Mouse (Mus musculus) frontal cortex, postnatal 10 days (tissue): ENCODE measurements at regions not wholly inside any gene's neighbourhood (a gene's known extent, or its start where the extent isn't known, plus 50 kb on each side); places are given as distances from the start of the nearest gene placed in this dataset.

Experiments
- DNase-seq, 2 experiments: peaks; one replicate each; pipeline ENCODE4 v3.0.0; 2022; ENCODE audit warnings: low spot score in 2 of 2, mixed read lengths in 1 of 2

- no peak for DNase-seq
Measured at GRCm38 (mm10) chr12:68242683-68243082, 916.3 kb downstream of the Rps29 start.

DNA sequence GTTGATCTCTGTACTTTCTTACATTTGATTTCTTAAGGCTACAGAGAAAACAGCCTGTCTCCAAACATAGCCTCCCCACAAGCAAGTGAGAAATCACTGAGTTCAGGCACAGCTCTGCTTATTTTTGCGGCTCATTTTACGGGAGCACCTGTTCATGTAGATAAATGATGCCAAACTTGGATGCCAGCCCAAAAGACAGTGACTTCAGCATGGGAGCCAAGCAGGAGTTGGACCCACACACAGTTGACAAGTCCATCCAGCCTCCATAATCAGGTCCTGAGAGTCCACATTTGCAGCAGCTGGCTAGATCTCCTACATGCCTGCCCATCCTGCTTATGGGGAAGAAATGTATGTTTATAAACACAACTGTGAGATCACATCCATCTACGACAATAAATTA is 927.2 kb downstream of the Rps29 start:
- no peak for DNase-seq

GRCm38 (mm10) chr12:68217091-68217490 is 941.9 kb downstream of the Rps29 start:
- DNase-seq, result no peak

DNA sequence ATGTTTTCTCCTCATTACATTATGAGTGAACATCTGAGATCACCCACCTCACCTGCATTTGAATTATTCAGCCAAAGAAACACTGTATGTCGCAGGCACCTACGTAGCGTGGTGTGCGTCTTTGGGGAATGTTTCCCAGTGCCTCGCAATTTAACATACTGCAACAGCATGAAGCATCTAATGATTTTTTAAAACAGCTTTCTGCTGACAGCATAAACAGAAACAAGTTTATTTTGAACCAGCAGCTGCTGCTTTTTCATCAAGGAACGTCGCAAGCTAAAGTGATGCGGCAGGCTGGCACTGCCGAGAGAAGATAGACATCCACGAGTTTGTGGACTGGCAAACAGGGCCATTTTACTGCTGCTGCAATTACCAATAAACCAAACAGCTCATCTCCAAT is 950.7 kb downstream of the Rps29 start:
- DNase-seq, result peak; percentile 5 to 9

- DNase-seq, result no peak
Measured at GRCm38 (mm10) chr12:68183858-68184257, 961.5 kb upstream of the Mdga2 start.

DNA sequence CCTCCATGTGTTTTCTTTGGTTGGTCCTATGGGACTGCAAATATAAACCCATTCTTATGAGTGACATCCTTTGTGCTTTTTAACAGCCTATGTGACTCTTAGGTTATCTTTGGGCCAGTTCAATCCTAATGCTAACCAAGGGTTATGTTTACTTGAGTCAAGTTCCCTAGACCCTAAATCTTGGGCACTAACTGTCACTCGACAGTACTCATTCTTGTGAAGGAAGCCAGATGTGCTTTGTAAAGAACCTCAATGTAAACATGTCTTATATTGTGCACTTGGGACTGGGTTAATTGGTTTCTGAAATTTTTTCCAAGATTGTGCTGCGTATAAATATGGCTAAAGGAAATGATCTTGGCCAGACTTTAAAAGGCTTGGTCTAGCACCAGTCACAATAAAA is 939.0 kb upstream of the Mdga2 start:
- no peak for DNase-seq

DNA sequence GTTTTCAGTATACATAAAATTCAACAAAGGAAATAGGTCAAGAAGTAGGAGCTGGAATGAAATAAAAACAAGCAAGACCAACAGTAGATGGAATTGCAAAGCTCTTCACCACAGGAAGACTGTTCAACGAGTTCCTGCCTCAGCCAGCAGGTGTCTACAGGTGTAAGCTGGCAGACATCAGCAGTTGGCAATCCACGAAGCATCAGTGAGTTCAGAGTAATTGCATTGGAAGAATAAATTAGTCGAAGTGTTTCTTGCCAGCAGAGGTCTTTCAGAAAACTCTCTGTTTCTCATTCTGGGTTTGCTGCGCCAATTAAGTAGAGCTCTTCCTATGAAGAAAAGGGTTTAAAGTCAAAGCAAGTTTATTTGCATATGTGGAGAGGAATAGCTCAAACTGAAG is 925.7 kb upstream of the Mdga2 start:
- no peak for DNase-seq

DNA sequence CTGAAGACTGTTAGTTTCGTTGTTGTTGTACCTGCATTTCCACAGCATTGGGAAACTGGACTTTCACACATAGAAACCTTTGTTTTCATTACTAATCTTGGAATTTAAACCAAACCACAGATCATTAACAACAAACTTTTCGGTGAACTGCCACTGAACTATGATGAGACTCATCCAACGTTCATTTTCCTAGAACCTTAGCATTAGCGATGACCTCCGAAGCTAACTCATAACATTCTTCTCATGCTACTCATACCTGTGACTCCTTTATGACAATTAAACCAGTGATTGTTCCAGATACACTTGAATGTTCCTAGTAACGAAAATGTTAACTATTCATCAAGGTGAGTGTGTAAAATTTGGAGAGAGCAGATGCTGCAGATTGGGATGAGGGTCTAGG is 917.5 kb upstream of the Mdga2 start:
- no peak for DNase-seq

GRCm38 (mm10) chr12:68131776-68132175 is 909.4 kb upstream of the Mdga2 start:
- DNase-seq, result no peak

DNA sequence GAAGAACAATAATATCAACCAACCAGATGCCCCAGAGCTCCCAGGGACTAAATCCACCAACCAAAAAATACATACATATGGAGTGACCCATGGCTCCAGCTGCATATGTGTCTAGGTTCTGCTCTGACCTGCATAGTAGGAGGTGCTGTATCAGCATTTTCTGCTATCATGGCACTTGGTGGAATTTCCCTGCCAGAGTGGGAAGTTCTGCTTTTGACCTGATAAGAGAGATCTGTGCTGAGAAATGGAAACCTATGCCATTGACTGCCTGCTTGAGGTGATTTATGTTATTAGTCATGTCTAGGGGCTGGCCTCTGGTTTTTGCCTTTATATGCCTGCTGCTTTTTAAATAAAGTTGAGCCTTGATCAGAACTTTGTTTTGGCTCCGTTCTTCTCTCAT is 893.4 kb upstream of the Mdga2 start:
- no peak for DNase-seq
